Mouse (Mus musculus): ENCODE measurements around the gene Dnajb8.

Dnajb8 gene

DNA sequence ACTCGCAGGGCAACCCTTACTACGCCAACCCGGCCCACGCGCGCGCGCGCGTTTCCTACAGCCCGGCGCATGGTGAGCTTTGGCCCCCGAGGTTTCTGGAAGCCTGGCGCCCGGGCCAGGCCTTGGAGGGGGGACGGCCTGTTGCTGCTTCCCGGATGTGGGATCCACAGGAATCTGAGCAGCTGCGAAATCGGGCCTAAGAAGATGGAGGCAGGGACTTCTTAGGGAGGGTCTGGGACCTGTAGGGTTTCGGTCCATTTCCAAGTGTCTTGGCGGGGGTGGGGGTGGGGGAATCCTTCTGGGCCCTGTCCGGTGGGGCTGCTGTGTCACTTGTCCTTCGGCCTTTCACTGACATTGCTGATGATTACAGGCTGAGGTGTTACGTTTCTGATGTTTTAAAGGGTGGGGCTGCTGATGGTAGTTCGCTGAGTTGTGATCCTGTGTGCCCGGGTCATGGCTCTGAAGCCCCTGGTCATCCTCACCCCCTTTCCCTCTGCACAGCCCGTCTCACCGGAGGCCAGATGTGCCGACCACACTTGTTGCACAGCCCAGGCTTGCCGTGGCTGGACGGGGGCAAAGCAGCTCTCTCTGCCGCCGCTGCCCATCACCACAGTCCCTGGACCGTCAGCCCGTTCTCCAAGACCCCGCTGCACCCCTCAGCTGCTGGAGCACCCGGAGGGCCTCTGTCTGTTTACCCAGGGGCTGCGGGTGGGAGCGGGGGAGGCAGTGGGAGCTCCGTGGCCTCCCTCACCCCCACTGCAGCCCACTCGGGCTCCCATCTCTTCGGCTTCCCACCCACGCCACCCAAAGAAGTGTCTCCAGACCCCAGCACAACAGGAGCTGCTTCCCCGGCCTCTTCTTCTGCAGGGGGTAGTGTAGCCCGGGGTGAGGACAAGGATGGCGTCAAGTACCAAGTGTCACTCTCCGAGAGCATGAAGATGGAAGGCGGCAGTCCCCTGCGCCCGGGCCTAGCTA is 22.1 kb upstream of the Dnajb8 start:
- no peak for DNase-seq

DNA sequence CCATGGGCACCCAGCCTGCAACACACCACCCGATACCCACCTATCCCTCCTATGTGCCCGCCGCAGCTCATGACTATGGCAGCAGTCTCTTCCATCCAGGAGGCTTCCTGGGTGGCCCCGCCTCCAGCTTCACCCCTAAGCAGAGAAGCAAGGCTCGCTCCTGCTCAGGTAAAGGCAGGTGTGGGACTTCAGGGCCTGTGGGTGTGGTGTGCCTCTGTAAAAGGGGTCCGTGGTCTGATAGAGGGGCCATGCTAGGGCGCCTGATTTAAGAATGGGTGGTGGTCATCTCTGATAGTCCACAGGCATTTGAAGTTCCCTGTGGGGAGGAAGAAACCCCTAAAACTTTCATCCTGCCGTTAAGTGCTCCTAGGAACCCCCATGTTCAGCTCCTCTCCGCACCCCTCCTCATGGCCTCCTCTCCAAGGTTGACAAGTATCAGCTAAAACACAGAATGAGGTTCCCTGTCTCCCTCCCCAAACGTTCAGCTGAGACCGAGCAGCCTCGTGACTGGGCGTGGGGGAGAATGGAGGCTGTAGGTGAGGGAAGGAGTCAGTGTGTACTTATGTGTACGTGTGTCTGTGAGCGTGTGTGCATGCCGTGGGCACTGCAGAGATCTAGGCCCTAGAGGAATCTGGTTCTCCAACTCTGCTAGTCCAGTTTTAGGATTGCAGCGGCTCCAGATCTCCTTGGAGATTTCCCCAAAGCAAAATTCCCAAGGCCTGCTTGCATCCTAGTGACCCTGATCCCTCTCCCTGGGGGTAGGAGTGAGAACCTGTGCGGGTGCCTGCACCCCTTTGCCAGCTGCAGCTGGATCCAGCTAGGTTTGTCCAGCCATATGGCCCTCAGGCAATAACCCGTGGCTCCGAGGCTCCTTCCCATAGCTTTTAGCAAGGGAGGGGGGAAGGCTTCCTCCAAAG is 21.1 kb upstream of the Dnajb8 start:
- DNase-seq, result no peak

DNA sequence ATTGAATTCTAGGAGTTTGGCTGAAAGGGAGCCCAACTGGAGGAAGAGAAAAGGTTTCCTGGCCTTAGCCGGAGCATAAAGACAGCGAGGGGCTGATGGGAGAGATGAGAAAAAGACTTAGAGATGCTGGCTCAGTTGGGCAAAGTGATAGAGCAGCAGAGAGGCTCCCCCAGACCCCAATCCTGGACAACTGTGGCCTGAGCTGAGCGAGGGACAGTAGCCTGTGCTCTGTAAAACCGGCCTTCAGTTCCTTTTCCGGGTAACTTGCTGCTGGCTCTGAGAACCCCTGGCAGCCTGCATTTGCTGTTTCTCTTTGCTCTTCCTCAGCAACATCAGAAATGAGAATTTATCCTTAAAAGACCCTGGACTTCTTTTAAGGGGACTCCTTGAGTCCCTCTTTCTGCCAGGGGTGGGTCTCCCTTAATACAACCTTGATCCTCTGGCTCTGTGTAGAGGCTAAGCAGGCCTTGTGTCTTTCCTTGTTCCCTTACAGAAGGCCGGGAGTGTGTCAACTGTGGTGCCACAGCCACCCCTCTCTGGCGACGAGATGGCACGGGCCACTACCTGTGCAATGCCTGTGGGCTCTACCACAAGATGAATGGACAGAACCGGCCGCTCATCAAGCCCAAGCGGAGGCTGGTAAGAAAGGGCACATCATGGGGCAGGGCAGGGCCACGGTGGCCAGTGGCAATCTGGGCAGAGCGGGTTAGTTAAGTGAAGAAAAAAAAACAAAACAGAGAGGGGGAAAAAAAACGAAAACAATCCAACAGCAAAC is 20.0 kb upstream of the Dnajb8 start:
- no peak for DNase-seq

DNA sequence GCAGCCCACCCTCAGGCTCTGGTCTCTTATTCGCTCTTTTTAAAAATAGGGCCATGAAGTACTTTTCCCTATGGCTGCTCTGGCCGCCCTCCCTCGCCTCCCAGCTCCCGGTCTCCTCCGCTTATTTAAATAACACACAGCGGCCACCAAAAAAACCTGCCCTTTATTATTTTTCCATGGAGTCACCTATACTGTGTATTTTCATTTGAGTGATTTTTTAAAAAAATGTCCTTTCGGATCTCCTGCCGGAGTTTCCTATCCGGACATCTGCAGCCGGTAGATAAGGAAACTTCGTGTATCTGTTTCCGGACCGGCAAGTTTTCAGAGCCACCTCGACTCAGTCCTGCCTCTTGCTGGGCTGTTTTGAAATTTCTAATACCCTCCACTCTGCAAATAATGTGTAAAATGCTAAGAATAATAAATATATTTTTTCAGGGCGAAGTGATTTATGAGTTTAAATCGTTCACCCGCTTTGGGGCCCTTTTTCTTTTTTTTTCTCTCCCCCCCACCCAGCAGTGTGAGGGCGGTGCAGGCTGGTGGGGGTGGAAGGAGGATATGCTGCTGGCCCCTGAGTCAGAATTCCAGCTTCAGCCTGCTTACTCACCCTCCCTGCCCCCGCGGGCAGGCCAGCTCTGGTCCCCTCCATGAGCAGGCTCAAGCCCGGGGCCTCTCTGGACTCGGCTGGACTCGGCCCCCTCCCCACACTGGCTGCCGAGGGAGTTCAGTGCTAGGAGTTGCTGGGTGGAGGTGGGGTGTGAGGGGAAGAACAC is 19.0 kb upstream of the Dnajb8 start:
- no peak for DNase-seq

DNA sequence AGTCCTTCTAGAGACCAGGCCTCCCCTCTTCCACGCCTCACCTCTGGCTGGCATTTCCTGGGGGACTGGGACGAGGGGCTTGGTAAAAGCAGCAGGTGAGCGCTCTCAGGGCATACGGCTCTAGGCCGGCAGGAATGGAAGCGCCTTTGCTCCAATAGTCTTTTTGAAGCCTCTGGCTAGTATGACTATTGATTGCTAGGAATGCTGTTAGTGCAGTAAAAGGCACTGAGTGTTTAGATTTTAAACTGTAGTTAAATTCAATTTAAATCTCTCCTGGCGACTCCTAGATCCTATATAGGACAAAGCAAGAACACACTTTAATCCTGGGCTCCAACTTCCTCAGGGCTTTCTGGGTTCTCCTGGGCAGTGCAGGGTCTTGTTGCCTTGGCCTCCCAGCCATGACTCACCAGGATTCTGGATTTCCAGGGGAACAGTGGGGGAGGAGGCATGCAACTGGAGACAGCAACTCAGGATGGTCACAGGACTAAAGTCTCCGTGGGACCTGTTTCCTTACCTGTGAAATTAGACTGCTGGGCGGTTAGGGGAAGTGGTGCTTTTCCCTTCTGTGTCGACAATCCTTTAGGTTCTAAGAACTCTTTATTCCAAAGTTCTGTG is 18.2 kb upstream of the Dnajb8 start:
- no peak for DNase-seq

DNA sequence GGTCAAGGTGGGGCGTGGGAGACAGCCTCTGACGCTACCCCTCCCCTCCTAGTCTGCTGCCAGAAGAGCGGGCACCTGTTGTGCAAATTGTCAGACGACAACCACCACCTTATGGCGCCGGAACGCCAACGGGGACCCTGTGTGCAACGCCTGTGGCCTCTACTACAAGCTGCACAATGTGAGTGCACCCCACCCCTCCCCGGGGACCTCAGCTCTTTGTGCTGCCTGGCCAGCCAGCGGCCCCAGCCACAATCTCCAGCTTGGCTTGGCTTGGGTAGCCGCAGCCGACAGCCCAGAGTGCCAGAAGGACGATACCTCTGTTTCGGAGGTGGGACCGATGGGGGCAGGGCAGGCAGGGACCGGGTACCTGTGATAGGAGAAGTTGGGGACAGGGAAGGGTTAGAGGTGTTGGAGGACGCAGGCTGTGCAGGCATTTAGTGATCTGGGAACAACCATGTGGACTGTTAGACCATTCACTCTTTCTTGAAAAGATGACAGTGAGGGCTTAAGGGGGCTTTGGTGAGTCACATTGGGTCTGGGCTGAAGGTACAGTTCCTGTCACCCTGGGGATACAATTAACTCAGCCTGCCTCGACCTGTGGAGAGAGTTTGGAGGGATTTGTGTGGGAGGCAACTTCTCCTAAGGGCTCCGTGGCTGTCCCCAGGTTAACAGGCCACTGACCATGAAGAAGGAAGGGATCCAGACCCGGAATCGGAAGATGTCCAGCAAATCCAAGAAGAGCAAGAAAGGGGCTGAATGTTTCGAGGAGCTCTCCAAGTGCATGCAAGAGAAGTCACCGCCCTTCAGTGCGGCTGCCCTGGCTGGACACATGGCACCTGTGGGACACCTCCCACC is 17.3 kb upstream of the Dnajb8 start:
- DNase-seq, result no peak

DNA sequence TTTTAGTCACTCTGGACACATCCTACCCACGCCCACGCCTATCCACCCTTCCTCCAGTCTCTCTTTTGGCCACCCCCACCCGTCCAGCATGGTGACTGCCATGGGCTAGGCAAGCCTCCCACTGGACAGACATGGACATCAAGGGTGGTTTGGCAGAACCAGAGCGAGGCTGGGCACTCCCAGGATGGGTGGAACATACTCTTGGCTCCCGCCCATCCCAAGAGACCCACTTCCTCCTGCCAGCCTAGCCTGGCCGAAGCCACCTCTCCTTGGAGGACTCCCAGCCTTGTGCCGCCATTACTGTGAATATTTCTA is 16.7 kb upstream of the Dnajb8 start:
- DNase-seq, result no peak

DNA sequence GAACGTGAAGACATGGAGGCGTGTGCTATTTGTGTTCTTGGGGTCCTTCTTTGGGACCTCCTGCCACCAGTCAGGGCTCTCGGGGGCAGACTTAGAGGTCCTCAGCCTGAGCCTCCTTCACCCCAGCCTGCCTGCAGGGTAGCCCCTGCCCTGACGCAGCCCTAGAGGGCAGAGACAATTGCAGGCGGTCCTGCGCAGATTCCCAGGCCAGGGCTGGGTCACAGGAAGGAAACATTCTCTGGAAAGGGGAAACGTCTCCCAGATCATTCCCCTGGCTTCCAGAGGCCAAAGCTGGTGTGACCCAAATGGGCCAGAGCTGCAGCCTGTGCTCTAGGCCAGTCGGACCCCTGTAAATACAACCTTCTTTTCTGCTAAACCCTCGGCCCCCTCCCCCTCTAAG is 16.1 kb upstream of the Dnajb8 start:
- no peak for DNase-seq

DNA sequence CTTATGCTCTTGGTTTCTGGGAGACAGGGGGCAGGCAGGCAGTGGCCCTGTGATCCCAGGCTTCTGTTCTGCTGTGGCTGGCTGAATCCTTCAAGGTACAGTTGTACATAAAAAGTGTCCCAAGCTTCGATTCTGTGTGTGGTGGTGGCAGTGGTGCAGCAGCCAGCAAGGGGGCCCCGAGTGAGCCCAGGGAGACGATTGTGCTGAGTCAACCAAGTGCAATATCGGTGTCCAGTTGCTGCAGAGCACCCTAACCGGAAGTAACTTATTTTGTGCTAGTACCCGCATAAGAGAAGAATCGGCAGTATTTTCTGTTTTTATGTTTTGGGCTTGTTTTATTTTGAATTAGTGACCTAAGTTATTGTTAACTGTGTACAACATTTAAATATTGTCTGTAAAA is 15.5 kb upstream of the Dnajb8 start:
- no peak for DNase-seq

DNA sequence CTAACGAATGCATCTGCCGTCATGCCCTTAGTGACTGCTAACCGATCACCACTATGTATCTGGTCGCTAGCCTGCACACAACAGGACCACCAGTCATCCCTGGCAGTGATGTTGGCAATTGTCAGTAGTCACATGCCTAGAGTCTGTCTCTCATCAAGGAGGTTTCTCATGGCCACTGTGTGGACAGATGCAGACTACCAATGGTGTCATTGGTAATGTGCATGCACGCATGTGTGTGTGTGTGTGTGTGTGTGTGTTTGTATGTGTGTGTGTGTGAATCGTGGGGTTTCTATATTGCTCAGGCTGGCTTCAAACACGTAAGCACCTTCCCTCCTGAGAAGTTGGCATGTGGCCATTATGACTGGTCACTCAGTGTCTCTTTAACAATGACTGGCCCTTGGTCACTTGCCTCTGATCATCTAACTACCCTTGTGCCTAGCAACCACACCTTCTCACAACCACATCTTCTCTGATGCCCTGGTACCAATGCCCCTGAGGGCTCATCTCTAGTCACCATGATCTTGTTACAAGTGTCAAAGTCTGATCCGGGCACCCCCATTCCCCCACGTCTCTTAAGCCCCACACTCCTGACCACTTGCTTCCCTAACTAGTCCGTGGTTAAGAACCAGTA is 14.6 kb upstream of the Dnajb8 start:
- DNase-seq, result no peak

DNA sequence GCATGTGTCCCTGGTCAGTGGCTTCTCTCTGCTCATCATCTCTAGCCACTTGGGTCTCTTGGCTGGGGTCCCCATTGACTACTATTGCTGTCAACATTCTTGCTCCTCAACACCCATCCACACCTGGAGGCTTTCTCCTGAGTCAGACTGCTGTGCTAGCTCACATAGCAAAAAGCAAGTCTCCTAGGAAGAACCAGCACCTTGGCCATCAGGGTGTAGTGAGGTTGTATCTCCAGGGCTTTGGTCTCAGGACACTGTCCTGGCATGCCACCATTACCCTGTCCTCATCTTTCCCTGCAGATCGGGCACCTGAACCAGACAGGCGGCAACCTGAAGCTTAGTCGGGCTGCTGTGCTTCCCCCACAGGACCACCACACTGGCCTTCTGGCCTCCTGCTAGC is 13.7 kb upstream of the Dnajb8 start:
- DNase-seq, result no peak

DNA sequence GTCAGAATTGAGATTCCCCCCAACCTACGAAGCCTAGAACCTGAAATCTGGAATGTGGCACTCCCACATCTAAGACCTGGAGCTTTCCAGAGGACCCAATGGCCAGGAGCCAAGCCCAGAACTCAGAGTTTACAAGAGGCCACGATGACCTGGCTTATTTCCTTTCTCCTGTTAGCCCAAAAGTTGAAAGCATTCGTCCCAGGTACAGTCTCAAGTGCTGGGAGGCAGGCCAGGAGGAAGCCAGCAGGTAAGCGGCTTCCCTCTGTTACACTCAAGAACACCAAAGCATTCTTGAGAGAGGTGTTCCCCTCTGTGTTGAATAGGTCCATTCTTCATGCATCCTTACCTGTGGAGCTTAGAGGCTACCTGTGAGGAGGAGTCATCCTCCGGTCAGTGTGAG is 12.6 kb upstream of the Dnajb8 start:
- no peak for DNase-seq

DNA sequence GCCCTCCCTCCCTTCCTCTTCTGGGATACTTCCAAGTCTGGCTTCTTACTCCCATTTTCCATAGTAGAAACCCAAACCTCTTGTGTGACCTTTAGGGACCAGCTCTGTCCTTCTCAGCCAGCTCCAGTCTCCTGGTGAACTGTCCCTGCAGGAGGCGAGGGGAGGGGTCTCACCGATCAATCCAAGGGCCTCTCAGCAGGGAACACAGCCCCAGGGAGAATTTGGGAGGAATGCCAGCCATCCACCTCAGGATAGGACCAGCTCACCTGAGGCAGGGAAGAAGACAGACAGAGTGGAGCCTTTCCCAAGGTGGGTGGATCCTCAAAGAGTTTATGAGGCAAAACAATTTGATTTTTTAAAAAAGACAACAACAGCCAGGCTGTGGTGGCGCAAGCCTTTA is 11.9 kb upstream of the Dnajb8 start:
- no peak for DNase-seq

DNA sequence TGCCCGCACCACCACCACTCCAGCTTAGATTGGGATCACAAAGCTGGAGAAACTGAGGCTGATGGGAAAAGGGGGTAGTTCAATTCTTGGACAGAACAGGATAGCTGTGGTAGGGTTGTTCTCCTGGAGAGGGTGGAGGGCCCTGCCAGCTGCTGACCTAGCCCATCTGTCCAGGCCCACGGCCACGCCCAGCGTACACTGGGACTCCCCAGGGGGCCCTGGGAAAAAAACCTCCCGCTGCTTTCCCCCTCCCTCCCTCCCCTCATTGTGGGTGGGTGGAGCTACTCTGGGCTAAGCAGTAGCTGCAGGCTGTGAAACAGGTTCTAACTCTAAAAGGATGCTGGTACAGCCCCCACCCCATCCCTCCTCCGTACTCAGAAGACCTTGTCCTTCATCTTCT is 6.3 kb upstream of the Dnajb8 start:
- DNase-seq, result no peak

DNA sequence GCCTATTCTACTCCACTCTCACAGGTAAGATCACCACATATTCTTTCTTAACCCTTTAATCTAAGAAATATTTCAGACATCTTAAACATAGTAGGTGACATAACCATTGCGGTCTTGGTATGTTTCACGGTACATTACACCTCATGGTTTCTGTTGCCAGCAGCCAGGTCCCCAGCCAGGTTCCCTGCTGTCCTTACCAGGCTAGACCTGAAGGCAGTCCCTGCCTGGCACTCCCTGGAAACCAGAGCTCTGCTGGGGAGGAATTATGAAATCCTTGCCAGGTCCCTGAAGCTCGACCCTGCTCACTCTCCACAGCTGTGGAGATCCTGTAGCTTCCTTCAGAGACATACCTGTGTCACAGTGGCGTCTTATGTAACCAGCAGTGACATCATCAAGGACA is 5.9 kb upstream of the Dnajb8 start:
- DNase-seq, result no peak

DNA sequence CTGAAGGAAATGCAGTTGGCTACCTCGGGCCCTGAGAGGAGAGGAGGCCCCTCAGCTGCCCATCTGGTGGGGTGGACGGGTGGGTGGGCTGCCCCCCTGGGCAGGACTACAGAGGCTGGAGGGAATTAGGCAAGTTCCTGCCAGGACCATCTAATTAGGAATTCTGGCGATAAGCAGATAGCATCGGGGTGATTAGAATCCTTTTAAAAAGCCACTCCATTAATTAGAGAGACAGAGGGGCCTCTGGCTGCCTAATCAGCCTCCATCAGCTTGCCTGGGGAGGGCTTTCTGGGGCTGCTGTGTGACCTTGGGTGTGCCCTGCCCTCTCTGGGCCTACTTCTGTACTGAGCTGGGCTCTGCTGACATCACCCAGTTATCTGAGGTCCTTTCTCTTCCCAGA is 3.0 kb upstream of the Dnajb8 start:
- no peak for DNase-seq

DNA sequence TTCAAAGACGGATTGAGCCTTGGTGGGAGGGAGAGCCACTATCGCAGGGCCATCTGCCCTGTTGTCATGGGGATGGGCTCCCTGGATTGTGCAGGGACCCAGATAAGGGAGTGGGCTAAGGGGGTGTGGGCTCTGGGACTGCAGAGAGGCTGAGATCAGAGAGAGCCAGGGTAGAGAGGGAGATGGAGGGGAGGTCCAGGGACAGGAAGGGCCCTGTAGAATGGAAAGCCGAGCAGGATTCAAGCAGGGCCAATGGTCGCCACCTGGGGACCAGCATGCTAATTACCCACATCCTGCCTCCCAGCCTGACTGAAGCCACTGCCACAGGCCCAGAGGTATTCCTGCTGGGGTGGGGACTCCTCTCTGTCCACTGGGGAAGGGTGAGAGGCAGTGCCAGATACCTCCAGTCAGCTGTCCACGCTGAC is 4.5 kb downstream of the Dnajb8 start:
- no peak for DNase-seq

DNA sequence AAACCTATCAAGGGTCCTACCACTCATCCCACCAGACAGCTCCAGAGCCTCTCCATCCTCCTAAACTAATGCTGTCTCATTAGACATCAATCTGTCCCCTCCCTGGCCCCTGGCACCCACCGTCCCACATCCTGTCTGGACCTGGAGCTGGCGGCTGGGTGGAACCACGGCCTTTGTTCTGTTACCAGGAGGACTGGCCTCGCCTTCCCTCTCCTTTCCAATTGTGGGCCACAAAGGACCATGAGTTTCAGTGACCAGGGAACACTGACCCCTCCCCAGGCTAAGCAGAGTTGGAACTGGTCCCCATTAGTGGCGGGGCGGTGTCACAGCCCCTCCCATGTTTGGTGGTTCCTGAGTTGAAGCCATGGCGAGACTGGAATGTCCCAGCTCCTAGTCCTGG is 5.5 kb downstream of the Dnajb8 start:
- DNase-seq, result no peak

DNA sequence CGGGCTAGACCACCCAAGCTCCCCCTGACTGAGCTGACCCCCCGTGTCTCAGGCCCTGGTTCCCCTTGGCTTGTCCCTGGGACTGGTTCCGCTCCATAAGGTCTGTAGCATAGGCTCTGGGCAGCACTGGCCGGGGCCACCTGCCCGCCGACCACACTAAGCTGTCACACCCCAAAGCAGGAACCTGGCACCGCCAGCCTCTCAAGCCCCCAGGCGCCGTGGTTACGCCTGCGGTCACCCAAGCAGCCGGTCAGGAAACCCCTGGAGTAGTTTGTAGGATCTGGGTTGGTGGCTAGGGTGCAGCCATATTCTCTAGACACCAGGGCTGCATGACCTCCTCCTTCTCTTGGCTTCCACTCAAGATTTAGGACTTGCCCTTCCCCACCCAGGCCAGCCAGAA is 7.2 kb downstream of the Dnajb8 start:
- DNase-seq, result no peak

DNA sequence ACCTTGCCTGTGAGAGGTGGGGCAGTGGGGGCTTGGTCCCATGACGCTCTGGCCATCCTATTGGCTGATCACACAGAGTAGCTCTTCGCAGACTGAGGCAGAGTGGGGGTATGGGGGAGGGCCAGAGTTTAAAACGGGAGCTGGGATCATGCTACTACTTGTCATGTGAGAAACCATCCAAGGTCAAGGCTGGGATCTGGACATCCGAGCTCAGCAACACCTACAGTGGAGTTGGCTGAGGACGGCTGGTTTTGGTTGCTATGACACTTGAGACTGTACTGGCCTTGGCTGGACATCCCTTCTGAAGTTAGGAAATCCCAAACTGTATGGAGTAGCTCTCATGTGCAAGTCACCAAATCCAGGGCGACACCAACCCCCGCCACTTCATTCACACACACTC is 9.8 kb downstream of the Dnajb8 start:
- no peak for DNase-seq

DNA sequence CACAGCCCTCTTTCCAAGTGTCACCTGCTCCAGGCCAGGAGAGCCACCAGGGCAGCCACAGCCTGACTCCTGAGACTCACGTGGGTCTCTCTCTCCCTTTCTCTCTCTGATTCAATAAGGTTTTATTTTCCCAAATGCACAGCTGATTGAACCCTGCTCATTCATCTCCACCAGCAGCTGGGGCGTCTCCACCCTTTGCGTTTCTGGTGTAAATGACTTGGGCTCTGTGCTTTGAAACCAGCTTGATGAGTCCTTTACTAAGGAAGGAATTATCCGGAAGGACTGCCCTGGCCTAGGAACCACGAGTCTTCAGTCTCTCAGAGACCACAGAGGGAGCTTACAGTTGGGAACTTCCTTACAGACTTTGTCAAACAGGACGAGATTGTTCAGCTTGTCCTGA is 10.2 kb downstream of the Dnajb8 start:
- no peak for DNase-seq

All from cerebellum, adult 18-20 months (tissue).